Mouse (Mus musculus) adrenal gland, postnatal 4 days (tissue): ENCODE data around the gene Zfp597. TPM values are rescaled to one million over a fixed set of nuclear protein-coding genes. Genes with fewer than 3 reads are reported as not detected.
"Not testable (repeated sequence)": the region's sequence is repeated elsewhere in the genome, so short reads cannot be mapped to it uniquely, and the experiment has no call there.

Experiments
- DNase-seq, 2 experiments: peaks; one replicate each; pipeline ENCODE4 v3.0.0; 2021 to 2022; ENCODE audit warnings: low spot score in 2 of 2, mixed read lengths in 2 of 2
- total RNA-seq, 2 experiments: library from RNA; stranded (reverse); gene quantifications; 2 replicates each; pipeline ENCODE4 v1.2.3; 2021

Zfp597 gene
- total RNA-seq, 2 experiments from 2014 or later = 19.4 to 24.5 TPM

- DNase-seq = no peak
Observed at GRCm38 (mm10) chr16:3859254-3859653, 25.1 kb downstream of the Zfp597 start.

GRCm38 (mm10) chr16:3855776-3856175 is 28.6 kb downstream of the Zfp597 start:
- no peak for DNase-seq

- DNase-seq = no peak
Observed at GRCm38 (mm10) chr16:3854437-3855182, 29.8 kb downstream of the Zfp597 start.

GRCm38 (mm10) chr16:3852586-3852985 is 31.8 kb downstream of the Zfp597 start:
- DNase-seq = no peak

GRCm38 (mm10) chr16:3851301-3851700 is 33.1 kb downstream of the Zfp597 start:
- peak in 1 of 2 experiments; percentile 34 for DNase-seq

- DNase-seq = no peak
Observed at GRCm38 (mm10) chr16:3848416-3848815, 35.9 kb downstream of the Zfp597 start.

GRCm38 (mm10) chr16:3847871-3848270 is 36.5 kb downstream of the Zfp597 start:
- DNase-seq = no peak

- DNase-seq = peak; percentile 59 to 84
Observed at GRCm38 (mm10) chr16:3846711-3847518, 37.4 kb downstream of the Zfp597 start, which contains the start of gene Zfp174. Gene Zfp174 (plus strand): TSS chr16:3847268.

- DNase-seq = no peak
Observed at GRCm38 (mm10) chr16:3843796-3844195, 40.6 kb downstream of the Zfp597 start.

GRCm38 (mm10) chr16:3842989-3843388 is 41.4 kb downstream of the Zfp597 start:
- no peak for DNase-seq

GRCm38 (mm10) chr16:3839157-3839885 is 45.0 kb downstream of the Zfp597 start:
- DNase-seq = no peak

GRCm38 (mm10) chr16:3835461-3835860 is 48.9 kb downstream of the Zfp597 start:
- DNase-seq = no peak

- DNase-seq = no peak
Observed at GRCm38 (mm10) chr16:3830588-3831109, 53.7 kb downstream of the Zfp597 start, which contains the start of gene Olfr15. Gene Olfr15 (plus strand): TSS chr16:3830878.

GRCm38 (mm10) chr16:3829727-3830126 is 54.6 kb downstream of the Zfp597 start:
- DNase-seq = no peak

GRCm38 (mm10) chr16:3828021-3828420 is 56.3 kb downstream of the Zfp597 start:
- DNase-seq = no peak

GRCm38 (mm10) chr16:3820202-3820601 is 64.2 kb downstream of the Zfp597 start:
- DNase-seq = no peak

GRCm38 (mm10) chr16:3814667-3815066 is 69.7 kb downstream of the Zfp597 start:
- not testable (repeated sequence) for DNase-seq
